Mouse (Mus musculus) liver, embryonic 11.5 days (tissue): ENCODE measurements around the gene Rplp2. TPM values are rescaled to one million over a fixed set of nuclear protein-coding genes. Genes with fewer than 3 reads are reported as not detected.

ENCODE experiments used
- ATAC-seq: fragments of 200-750 bp; cut with Nextera tagmentation; replicated peaks from 2 replicates; pipeline ENCODE4 v1.8.0; 2017; ENCODE audit warnings: moderate number of reproducible peaks, mild to moderate bottlenecking, moderate TSS enrichment, moderate library complexity; ENCODE audit not compliant: low FRiP score
- DNase-seq: peaks from one replicate; pipeline ENCODE4 v3.0.0-alpha.2; 2017; ENCODE audit warnings: low spot score
- H3K27ac ChIP-seq: fragments of 300-500 bp; sonication (generic); 2 replicates; pipeline ENCODE4 v1.5.1; 2014; ENCODE audit warnings: mild to moderate bottlenecking, low read depth, low read length, control low read depth
- H3K27me3 ChIP-seq: fragments of 300-500 bp; sonication (generic); replicated peaks from 2 replicates; pipeline ENCODE4 v1.6.1; 2014; ENCODE audit warnings: low read length, mixed read lengths; ENCODE audit not compliant: control insufficient read depth, insufficient read depth
- H3K36me3 ChIP-seq: fragments of 300-500 bp; sonication (generic); 2 replicates; pipeline ENCODE4 v1.6.1; 2014; ENCODE audit warnings: mild to moderate bottlenecking, low read length, moderate library complexity, mixed read lengths; ENCODE audit not compliant: control insufficient read depth, insufficient read depth
- H3K4me1 ChIP-seq: fragments of 300-500 bp; sonication (generic); replicated peaks from 2 replicates; pipeline ENCODE4 v1.6.1; 2014; ENCODE audit warnings: low read length, mixed read lengths; ENCODE audit not compliant: control insufficient read depth, insufficient read depth
- H3K4me2 ChIP-seq: fragments of 300-500 bp; sonication (generic); 2 replicates; pipeline ENCODE4 v1.6.1; 2014; ENCODE audit warnings: mild to moderate bottlenecking, control low read depth, moderate library complexity
- H3K4me3 ChIP-seq: fragments of 300-500 bp; sonication (generic); 2 replicates; pipeline ENCODE4 v1.5.1; 2014; ENCODE audit warnings: low read depth, low read length, control low read depth
- H3K9ac ChIP-seq: fragments of 300-500 bp; sonication (generic); 2 replicates; pipeline ENCODE4 v1.6.1; 2014; ENCODE audit warnings: low read depth, low read length, control low read depth
- H3K9me3 ChIP-seq: fragments of 300-500 bp; sonication (generic); 2 replicates; pipeline ENCODE4 v1.6.1; 2016; ENCODE audit warnings: low read length, inconsistent platforms, mixed read lengths; ENCODE audit not compliant: control insufficient read depth
- WGBS: fragments of 180-500 bp; shearing (Covaris S2); extraction: QIAGEN DNeasy Blood & Tissue Kit; methylation state at CpG from one replicate; pipeline ENCODE4 v1.1.7; 2014; 5-methylcytosine and 5-hydroxymethylcytosine counted together
- polyA plus RNA-seq: library from polyadenylated mRNA; unstranded; fragments of >200 nt; fragmentation: Nextera tagmentation; extraction: Ambion mirVana; gene quantifications from 2 replicates; pipeline ENCODE4 v1.2.1, GENCODE M21; 2014

Rplp2 gene
- polyA plus RNA-seq, 1 experiment from 2014 or later = 1,836 TPM

GRCm38 (mm10) chr7:141451928-141452327 is 4.8 kb downstream of the Rplp2 start:
- Histone ChIP-seq H3K9ac (no peak overlapping the region), H3K9me3 (no peaks in the 10 kb centered on the region), H3K27me3 (no peaks in the 10 kb centered on the region), H3K27ac (no peak overlapping the region; the same call in 1 of the 2 replicates), H3K4me1 (peaks cover 25% of the 10 kb centered on the region), H3K4me3 (no peak overlapping the region), H3K4me2 (no peak overlapping the region), H3K36me3 (peaks cover 33% of the 10 kb centered on the region)
- ATAC-seq (no peak), DNase-seq (no peak)

- Histone ChIP-seq H3K4me2 (no peak overlapping the region), H3K4me3 (no peak overlapping the region), H3K27ac (no peak overlapping the region), H3K36me3 (peaks cover 29% of the 10 kb centered on the region), H3K9ac (no peak overlapping the region), H3K9me3 (no peaks in the 10 kb centered on the region), H3K27me3 (no peaks in the 10 kb centered on the region), H3K4me1 (peaks cover 23% of the 10 kb centered on the region)
- no peak for DNase-seq
- 69% methylated on average over 2 of the region's 2 CpGs for WGBS
- no peak for ATAC-seq
Measured at GRCm38 (mm10) chr7:141453636-141454035, 6.5 kb downstream of the Rplp2 start.

GRCm38 (mm10) chr7:141454967-141455551 is 7.9 kb downstream of the Rplp2 start, which contains the start of gene Pnpla2:
Gene Pnpla2, plus strand, starts transcription at chr7:141455198.
- Histone ChIP-seq H3K9ac (peak within 1 kb of the TSS; percentile 77), H3K27me3 (0 out of 2 replicates have a peak, but pooled peaks cover 2% of the 10 kb centered on the region), H3K4me1 (peaks cover 15% of the 10 kb centered on the region), H3K9me3 (no peaks in the 10 kb centered on the region), H3K36me3 (peaks cover 20% of the 10 kb centered on the region), H3K4me3 (peak within 1 kb of the TSS; percentile 73), H3K27ac (peak within 1 kb of the TSS; percentile 66), H3K4me2 (peak within 1 kb of the TSS; percentile 95)
- DNase-seq (peak; percentile 95), ATAC-seq (peak; percentile 85)
- WGBS = under 1% methylated on average over 45 of the region's 45 CpGs

- peaks cover 15% of the 10 kb centered on the region for H3K4me1 ChIP-seq
- 2% methylated on average over 23 of the region's 23 CpGs for WGBS
- peak; percentile 24 for ATAC-seq
Measured at GRCm38 (mm10) chr7:141455610-141456314, 8.6 kb downstream of the Rplp2 start.

GRCm38 (mm10) chr7:141456739-141457138 is 9.6 kb downstream of the Rplp2 start:
- H3K4me2 ChIP-seq = no peak overlapping the region; the same call in 1 of the 2 replicates
- no peak overlapping the region for H3K27ac ChIP-seq
- H3K9me3 ChIP-seq = no peaks in the 10 kb centered on the region
- no peak for ATAC-seq
- no peak for DNase-seq
- H3K9ac ChIP-seq = no peak overlapping the region
- H3K4me1 ChIP-seq = peaks cover 15% of the 10 kb centered on the region
- 84% methylated on average over 6 of the region's 6 CpGs for WGBS
- no peak overlapping the region for H3K4me3 ChIP-seq
- peaks cover 18% of the 10 kb centered on the region for H3K27me3 ChIP-seq
- H3K36me3 ChIP-seq = 0 out of 2 replicates have a peak, but pooled peaks cover 6% of the 10 kb centered on the region

More at GRCm38 (mm10) chr7:141455610-141456314, 8.6 kb downstream of the Rplp2 start:
- peak overlapping the region; percentile 77 for H3K9ac ChIP-seq
- no peak for DNase-seq
- no peaks in the 10 kb centered on the region for H3K9me3 ChIP-seq
- H3K27ac ChIP-seq = peak overlapping the region; percentile 66
- H3K4me3 ChIP-seq = peak overlapping the region; percentile 73
- H3K27me3 ChIP-seq = peaks cover 8% of the 10 kb centered on the region
- H3K4me2 ChIP-seq = peak overlapping the region; percentile 95
- peaks cover 13% of the 10 kb centered on the region for H3K36me3 ChIP-seq

GRCm38 (mm10) chr7:141457236-141457635 is 10.1 kb downstream of the Rplp2 start:
- Histone ChIP-seq H3K4me3 (no peak overlapping the region), H3K36me3 (0 out of 2 replicates have a peak, but pooled peaks cover under 1% of the 10 kb centered on the region), H3K9me3 (no peaks in the 10 kb centered on the region), H3K9ac (no peak overlapping the region), H3K4me1 (peaks cover 17% of the 10 kb centered on the region), H3K4me2 (no peak overlapping the region), H3K27ac (no peak overlapping the region), H3K27me3 (peaks cover 23% of the 10 kb centered on the region)
- WGBS = 90% methylated on average over 14 of the region's 14 CpGs
- ATAC-seq (no peak), DNase-seq (no peak)

GRCm38 (mm10) chr7:141457986-141458660 is 11.0 kb downstream of the Rplp2 start:
- H3K9me3 ChIP-seq = no peaks in the 10 kb centered on the region
- H3K4me2 ChIP-seq = no peak overlapping the region
- no peak overlapping the region for H3K4me3 ChIP-seq
- peaks cover 30% of the 10 kb centered on the region for H3K27me3 ChIP-seq
- peaks cover 17% of the 10 kb centered on the region for H3K4me1 ChIP-seq
- no peak for DNase-seq
- ATAC-seq = no peak
- H3K27ac ChIP-seq = no peak overlapping the region
- WGBS = 74% methylated on average over 15 of the region's 15 CpGs
- no peaks in the 10 kb centered on the region for H3K36me3 ChIP-seq
- no peak overlapping the region for H3K9ac ChIP-seq

- Histone ChIP-seq H3K4me2 (no peak overlapping the region; the same call in 1 of the 2 replicates), H3K27me3 (peaks cover 36% of the 10 kb centered on the region), H3K27ac (no peak overlapping the region), H3K4me3 (no peak overlapping the region), H3K36me3 (no peaks in the 10 kb centered on the region), H3K4me1 (peaks cover 17% of the 10 kb centered on the region), H3K9me3 (no peaks in the 10 kb centered on the region), H3K9ac (no peak overlapping the region)
- WGBS = 90% methylated on average over 11 of the region's 11 CpGs
- ATAC-seq = no peak
- no peak for DNase-seq
Measured at GRCm38 (mm10) chr7:141458661-141459060, 11.5 kb downstream of the Rplp2 start.
